Mouse (Mus musculus) frontal cortex, postnatal 36 days (tissue): ENCODE data around the gene Elk1.

Source experiments
- DNase-seq, 2 experiments: peaks; one replicate each; pipeline ENCODE4 v3.0.0; 2022; ENCODE audit warnings: low spot score in 2 of 2

The Elk1 gene

GRCm38 (mm10) chrX:20950191-20950880 lies at the start of gene Elk1:
Elk1 (minus strand) TSS chrX:20950608.
- DNase-seq: peak; percentile 76 to 88

- no peak for DNase-seq
Observed at GRCm38 (mm10) chrX:20980901-20981300, 30.5 kb upstream of the Elk1 start.

- peak; percentile 88 to 89 for DNase-seq
Observed at GRCm38 (mm10) chrX:20961477-20962378, 11.3 kb upstream of the Elk1 start, which contains the start of gene Uxt. Uxt (minus strand) TSS chrX:20962017.

- peak; percentile 35 to 75 for DNase-seq
Observed at GRCm38 (mm10) chrX:20946055-20946454, 4.4 kb downstream of the Elk1 start.

- DNase-seq: no peak
Observed at GRCm38 (mm10) chrX:20931963-20932362, 18.4 kb downstream of the Elk1 start.

- DNase-seq: no peak
Observed at GRCm38 (mm10) chrX:20931364-20931763, 19.0 kb downstream of the Elk1 start, which contains the start of gene Cfp. Cfp (minus strand) TSS chrX:20931555.

- DNase-seq: no peak
Observed at GRCm38 (mm10) chrX:20929859-20930258, 20.5 kb downstream of the Elk1 start.

GRCm38 (mm10) chrX:20924976-20925375 lies 25.4 kb downstream of the Elk1 start:
- DNase-seq: no peak

GRCm38 (mm10) chrX:20923506-20923905 lies 26.9 kb downstream of the Elk1 start:
- no peak for DNase-seq

- peak; percentile 23 to 34 for DNase-seq
Observed at GRCm38 (mm10) chrX:20921366-20921765, 29.0 kb downstream of the Elk1 start.

- peak; percentile 81 to 84 for DNase-seq
Observed at GRCm38 (mm10) chrX:20920844-20921364, 29.5 kb downstream of the Elk1 start, which contains the start of gene Syn1. Syn1 (minus strand) TSS chrX:20921004.

GRCm38 (mm10) chrX:20920249-20920843 lies 30.1 kb downstream of the Elk1 start:
- no peak for DNase-seq

- DNase-seq: peak in 1 of 2 experiments; percentile 23
Observed at GRCm38 (mm10) chrX:20915075-20915474, 35.3 kb downstream of the Elk1 start.

- no peak for DNase-seq
Observed at GRCm38 (mm10) chrX:20913726-20914125, 36.7 kb downstream of the Elk1 start.

- no peak for DNase-seq
Observed at GRCm38 (mm10) chrX:20910074-20910473, 40.3 kb downstream of the Elk1 start.
